Mouse (Mus musculus): Measurements from ENCODE around the gene Abcb10. TPM values are rescaled to one million over a fixed set of nuclear protein-coding genes. Genes with fewer than 3 reads are reported as not detected.

Gene Abcb10
- polyA plus RNA-seq, 1 experiment from 2014 or later: 18.4 TPM

DNA sequence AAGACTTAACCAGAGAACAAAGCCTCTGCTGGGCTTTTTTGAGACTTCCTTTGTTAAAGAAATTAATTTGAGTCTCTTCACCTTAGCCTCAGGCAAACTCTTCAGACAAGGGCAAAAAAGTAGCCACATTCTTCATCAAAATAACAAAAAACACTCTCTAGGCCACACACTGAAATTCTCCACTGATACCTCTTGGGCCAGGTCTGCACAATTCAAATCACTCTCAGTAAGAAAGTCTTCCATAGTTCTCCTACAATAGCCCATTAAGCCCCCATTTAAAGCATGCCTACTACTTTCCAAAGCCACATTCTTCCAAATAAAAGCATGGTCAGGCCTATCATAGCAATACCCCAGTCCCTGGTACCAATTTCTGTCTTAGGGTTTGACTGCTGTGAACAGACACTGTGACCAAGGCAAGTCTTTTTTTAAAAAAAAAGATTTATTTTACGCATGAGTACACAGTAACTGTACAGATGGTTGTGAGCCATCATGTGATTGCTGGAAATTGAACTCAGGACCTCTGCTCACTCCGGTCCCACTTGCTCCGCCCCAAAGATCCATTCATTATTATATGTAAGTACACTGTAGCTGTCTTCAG lies 29.2 kb upstream of the Abcb10 start:
- H3K4me3 ChIP-seq (replicated peaks; ENCODE audit: low read depth, low read length): no peak overlapping the region
- H3K9me3 ChIP-seq (ENCODE audit: control insufficient read depth, low read length): no peaks in the 10 kb centered on the region
- no peaks in the 10 kb centered on the region for H3K27me3 ChIP-seq (ENCODE audit: control insufficient read depth, insufficient read depth, low read length)
- WGBS: 95% methylated on average over 3 of the region's 3 CpGs
- no peak for DNase-seq
- ATAC-seq (ENCODE audit: low FRiP score, low TSS enrichment): no peak
- no peak overlapping the region for H3K27ac ChIP-seq (replicated peaks; ENCODE audit: low read depth, low read length)
- H3K36me3 ChIP-seq (ENCODE audit: control insufficient read depth, insufficient read depth, low read length): peaks cover 24% of the 10 kb centered on the region
- H3K4me1 ChIP-seq (ENCODE audit: control insufficient read depth, insufficient read depth, low read length): no peaks in the 10 kb centered on the region
- H3K4me2 ChIP-seq (ENCODE audit: low read length): no peak overlapping the region
- H3K9ac ChIP-seq (replicated peaks; ENCODE audit: low read length): no peak overlapping the region

DNA sequence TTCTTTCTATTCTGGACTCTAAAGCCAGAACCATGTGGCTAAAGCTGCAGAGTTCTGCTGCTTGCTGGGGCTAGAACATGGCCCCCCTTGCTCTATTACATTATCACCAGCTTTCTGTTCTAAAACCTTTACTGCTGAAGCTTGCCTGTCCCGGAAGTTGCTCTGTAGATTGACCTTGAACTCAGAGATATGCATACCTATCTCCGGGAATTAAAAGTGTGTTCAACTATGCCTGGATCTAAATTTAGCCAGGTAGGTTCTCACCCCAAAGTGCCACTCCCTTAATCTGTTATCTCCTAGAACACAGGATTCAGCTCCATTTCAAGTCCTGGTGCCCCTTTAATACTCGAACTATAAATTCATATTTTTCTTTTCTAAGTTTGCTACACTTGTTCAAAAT lies 28.7 kb upstream of the Abcb10 start:
- no peaks in the 10 kb centered on the region for H3K27me3 ChIP-seq (ENCODE audit: control insufficient read depth, insufficient read depth, low read length)
- no peak overlapping the region for H3K4me3 ChIP-seq (replicated peaks; ENCODE audit: low read depth, low read length)
- no peak overlapping the region for H3K27ac ChIP-seq (replicated peaks; ENCODE audit: low read depth, low read length)
- H3K4me1 ChIP-seq (ENCODE audit: control insufficient read depth, insufficient read depth, low read length): no peaks in the 10 kb centered on the region
- DNase-seq (no peak), ATAC-seq (ENCODE audit: low FRiP score, low TSS enrichment) (no peak)
- H3K4me2 ChIP-seq (ENCODE audit: low read length): no peak overlapping the region
- 92% methylated on average over 3 of the region's 3 CpGs for WGBS
- H3K9me3 ChIP-seq (ENCODE audit: control insufficient read depth, low read length): no peaks in the 10 kb centered on the region
- no peak overlapping the region for H3K9ac ChIP-seq (replicated peaks; ENCODE audit: low read length)
- H3K36me3 ChIP-seq (ENCODE audit: control insufficient read depth, insufficient read depth, low read length): peaks cover 30% of the 10 kb centered on the region

GRCm38 (mm10) chr8:124007829-124008228 lies 24.9 kb upstream of the Abcb10 start:
- Histone ChIP-seq H3K4me2 (ENCODE audit: low read length) (no peak overlapping the region), H3K4me1 (ENCODE audit: control insufficient read depth, insufficient read depth, low read length) (no peaks in the 10 kb centered on the region), H3K4me3 (replicated peaks; ENCODE audit: low read depth, low read length) (no peak overlapping the region), H3K27ac (replicated peaks; ENCODE audit: low read depth, low read length) (no peak overlapping the region), H3K9me3 (ENCODE audit: control insufficient read depth, low read length) (no peaks in the 10 kb centered on the region), H3K27me3 (ENCODE audit: control insufficient read depth, insufficient read depth, low read length) (no peaks in the 10 kb centered on the region), H3K9ac (replicated peaks; ENCODE audit: low read length) (no peak overlapping the region), H3K36me3 (ENCODE audit: control insufficient read depth, insufficient read depth, low read length) (peaks cover 67% of the 10 kb centered on the region)
- DNase-seq (no peak), ATAC-seq (ENCODE audit: low FRiP score, low TSS enrichment) (no peak)
- WGBS: 93% methylated on average over 6 of the region's 6 CpGs

- Histone ChIP-seq H3K4me3 (replicated peaks; ENCODE audit: low read depth, low read length) (no peak overlapping the region), H3K9me3 (ENCODE audit: control insufficient read depth, low read length) (no peaks in the 10 kb centered on the region), H3K27me3 (ENCODE audit: control insufficient read depth, insufficient read depth, low read length) (no peaks in the 10 kb centered on the region), H3K9ac (replicated peaks; ENCODE audit: low read length) (no peak overlapping the region), H3K36me3 (ENCODE audit: control insufficient read depth, insufficient read depth, low read length) (peaks cover 83% of the 10 kb centered on the region), H3K4me1 (ENCODE audit: control insufficient read depth, insufficient read depth, low read length) (no peaks in the 10 kb centered on the region), H3K4me2 (ENCODE audit: low read length) (no peak overlapping the region), H3K27ac (replicated peaks; ENCODE audit: low read depth, low read length) (no peak overlapping the region)
- WGBS: 95% methylated on average over 10 of the region's 10 CpGs
- ATAC-seq (ENCODE audit: low FRiP score, low TSS enrichment) (no peak), DNase-seq (no peak)
These were observed 19.7 kb upstream of the Abcb10 start for GRCm38 (mm10) chr8:124002546-124003108.

- DNase-seq (no peak), ATAC-seq (ENCODE audit: low FRiP score, low TSS enrichment) (no peak)
- Histone ChIP-seq H3K9me3 (ENCODE audit: control insufficient read depth, low read length) (no peaks in the 10 kb centered on the region), H3K27me3 (ENCODE audit: control insufficient read depth, insufficient read depth, low read length) (no peaks in the 10 kb centered on the region), H3K36me3 (ENCODE audit: control insufficient read depth, insufficient read depth, low read length) (peaks cover 76% of the 10 kb centered on the region), H3K4me1 (ENCODE audit: control insufficient read depth, insufficient read depth, low read length) (no peaks in the 10 kb centered on the region), H3K27ac (replicated peaks; ENCODE audit: low read depth, low read length) (no peak overlapping the region), H3K4me3 (replicated peaks; ENCODE audit: low read depth, low read length) (no peak overlapping the region), H3K9ac (replicated peaks; ENCODE audit: low read length) (no peak overlapping the region), H3K4me2 (ENCODE audit: low read length) (no peak overlapping the region)
- WGBS: 98% methylated on average over 2 of the region's 2 CpGs
These were observed 16.6 kb upstream of the Abcb10 start for GRCm38 (mm10) chr8:123999568-123999967.

DNA sequence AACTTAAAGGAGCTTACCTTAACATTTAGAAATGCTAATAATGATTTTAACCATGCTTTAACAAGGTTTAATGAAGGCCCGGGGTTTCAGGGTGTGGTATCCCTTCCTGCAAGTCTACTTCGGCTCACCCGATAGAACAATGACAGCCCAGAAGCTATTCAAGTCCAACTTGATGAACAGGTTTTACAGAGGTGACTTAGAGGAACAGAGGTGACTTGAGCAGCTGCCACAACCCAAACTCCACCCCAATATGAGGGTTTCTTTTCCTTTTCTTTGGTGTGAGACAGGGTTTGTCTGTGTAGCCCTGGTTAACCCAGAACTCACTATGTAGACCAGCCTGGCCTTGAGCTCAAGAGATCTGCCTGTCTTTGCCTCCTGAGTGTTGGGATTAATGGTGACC lies 11.1 kb upstream of the Abcb10 start:
- H3K9me3 ChIP-seq (ENCODE audit: control insufficient read depth, low read length): no peaks in the 10 kb centered on the region
- H3K9ac ChIP-seq (replicated peaks; ENCODE audit: low read length): no peak overlapping the region
- no peak overlapping the region for H3K27ac ChIP-seq (replicated peaks; ENCODE audit: low read depth, low read length)
- WGBS: 94% methylated on average over 3 of the region's 3 CpGs
- ATAC-seq (ENCODE audit: low FRiP score, low TSS enrichment): no peak
- no peaks in the 10 kb centered on the region for H3K27me3 ChIP-seq (ENCODE audit: control insufficient read depth, insufficient read depth, low read length)
- no peak for DNase-seq
- H3K4me3 ChIP-seq (replicated peaks; ENCODE audit: low read depth, low read length): no peak overlapping the region
- peaks cover 37% of the 10 kb centered on the region for H3K36me3 ChIP-seq (ENCODE audit: control insufficient read depth, insufficient read depth, low read length)
- no peak overlapping the region for H3K4me2 ChIP-seq (ENCODE audit: low read length)
- H3K4me1 ChIP-seq (ENCODE audit: control insufficient read depth, insufficient read depth, low read length): no peaks in the 10 kb centered on the region

- Histone ChIP-seq H3K27me3 (ENCODE audit: control insufficient read depth, insufficient read depth, low read length) (no peaks in the 10 kb centered on the region), H3K27ac (replicated peaks; ENCODE audit: low read depth, low read length) (no peak overlapping the region), H3K9ac (replicated peaks; ENCODE audit: low read length) (no peak overlapping the region), H3K4me3 (replicated peaks; ENCODE audit: low read depth, low read length) (no peak overlapping the region), H3K9me3 (ENCODE audit: control insufficient read depth, low read length) (no peaks in the 10 kb centered on the region), H3K4me1 (ENCODE audit: control insufficient read depth, insufficient read depth, low read length) (no peaks in the 10 kb centered on the region), H3K4me2 (ENCODE audit: low read length) (no peak overlapping the region), H3K36me3 (ENCODE audit: control insufficient read depth, insufficient read depth, low read length) (peaks cover 33% of the 10 kb centered on the region)
- 96% methylated on average over 5 of the region's 5 CpGs for WGBS
- DNase-seq (no peak), ATAC-seq (ENCODE audit: low FRiP score, low TSS enrichment) (no peak)
These were observed 10.7 kb upstream of the Abcb10 start for GRCm38 (mm10) chr8:123993597-123993996.

GRCm38 (mm10) chr8:123992587-123992986 lies 9.7 kb upstream of the Abcb10 start:
- DNase-seq: no peak
- WGBS: 85% methylated on average over 8 of the region's 8 CpGs
- no peak overlapping the region for H3K4me3 ChIP-seq (replicated peaks; ENCODE audit: low read depth, low read length)

DNA sequence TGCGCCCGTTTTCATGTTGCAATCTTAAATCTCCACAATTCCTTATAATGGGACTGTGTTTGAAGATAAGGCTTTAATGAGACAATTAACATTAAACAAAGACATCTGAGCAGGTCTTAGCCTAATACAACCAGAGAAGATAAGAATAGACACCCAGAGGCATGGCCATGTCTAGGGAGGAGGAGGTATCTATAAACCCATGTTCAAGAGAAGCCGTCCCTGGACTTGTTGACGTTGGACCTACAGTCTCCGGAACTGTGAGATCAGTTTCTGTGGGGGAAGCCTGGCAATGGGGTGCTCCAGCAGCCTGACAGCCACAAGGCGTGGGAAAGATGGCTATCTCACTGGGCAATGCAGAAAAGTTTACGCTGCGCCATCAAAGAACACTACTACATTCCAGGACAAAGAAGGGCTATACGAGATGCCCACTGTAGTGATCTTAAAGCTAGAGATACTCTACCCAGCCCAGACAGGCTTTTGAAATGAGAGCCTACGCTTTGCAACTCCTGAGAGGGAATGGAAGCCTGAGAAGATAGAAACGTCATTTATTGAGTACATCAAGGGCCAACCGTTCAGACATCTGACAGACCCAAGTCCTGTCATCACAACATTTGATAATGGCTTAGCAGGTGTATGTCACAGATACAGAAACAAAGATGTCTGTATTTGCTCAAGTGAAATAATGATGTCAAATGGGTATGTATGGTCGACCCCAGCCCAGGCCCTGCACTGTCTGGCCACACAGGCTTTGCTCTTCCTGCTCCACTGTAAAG lies 7.5 kb upstream of the Abcb10 start:
- peaks cover 9% of the 10 kb centered on the region for H3K36me3 ChIP-seq (ENCODE audit: control insufficient read depth, insufficient read depth, low read length)
- H3K9me3 ChIP-seq (ENCODE audit: control insufficient read depth, low read length): no peaks in the 10 kb centered on the region
- H3K27ac ChIP-seq (replicated peaks; ENCODE audit: low read depth, low read length): no peak overlapping the region
- H3K4me2 ChIP-seq (ENCODE audit: low read length): no peak overlapping the region
- no peak overlapping the region for H3K4me3 ChIP-seq (replicated peaks; ENCODE audit: low read depth, low read length)
- H3K9ac ChIP-seq (replicated peaks; ENCODE audit: low read length): no peak overlapping the region
- ATAC-seq (ENCODE audit: low FRiP score, low TSS enrichment) (no peak), DNase-seq (no peak)
- no peaks in the 10 kb centered on the region for H3K27me3 ChIP-seq (ENCODE audit: control insufficient read depth, insufficient read depth, low read length)
- 89% methylated on average over 13 of the region's 13 CpGs for WGBS
- no peaks in the 10 kb centered on the region for H3K4me1 ChIP-seq (ENCODE audit: control insufficient read depth, insufficient read depth, low read length)

More at GRCm38 (mm10) chr8:123992587-123992986, 9.7 kb upstream of the Abcb10 start:
- H3K4me2 ChIP-seq (ENCODE audit: low read length): no peak overlapping the region
- H3K4me1 ChIP-seq (ENCODE audit: control insufficient read depth, insufficient read depth, low read length): no peaks in the 10 kb centered on the region
- no peak for ATAC-seq (ENCODE audit: low FRiP score, low TSS enrichment)
- H3K9me3 ChIP-seq (ENCODE audit: control insufficient read depth, low read length): no peaks in the 10 kb centered on the region
- H3K36me3 ChIP-seq (ENCODE audit: control insufficient read depth, insufficient read depth, low read length): peaks cover 24% of the 10 kb centered on the region
- no peak overlapping the region for H3K9ac ChIP-seq (replicated peaks; ENCODE audit: low read length)
- H3K27me3 ChIP-seq (ENCODE audit: control insufficient read depth, insufficient read depth, low read length): no peaks in the 10 kb centered on the region
- no peak overlapping the region for H3K27ac ChIP-seq (replicated peaks; ENCODE audit: low read depth, low read length)
